Mouse (Mus musculus): ENCODE measurements around the gene Rassf1. TPM values are rescaled to one million over a fixed set of nuclear protein-coding genes. Genes with fewer than 3 reads are reported as not detected.

The Rassf1 gene
- polyA plus RNA-seq, 1 experiment = 24.4 TPM

- TF ChIP-seq CTCF (IDR thresholded peaks at IDR 0.05; ENCODE audit: extremely low read depth, insufficient read depth, low read length) (no peak), POLR2A (IDR thresholded peaks at IDR 0.05; ENCODE audit: extremely low read depth, insufficient read depth, low read length) (no peak)
Measured at GRCm38 (mm10) chr9:107606591-107606990, 55.2 kb downstream of the Rassf1 start.

GRCm38 (mm10) chr9:107607036-107607435 lies 55.7 kb downstream of the Rassf1 start:
- H3K27ac ChIP-seq (ENCODE audit: insufficient read depth, low read length) = no peak overlapping the region
- no peak for TF ChIP-seq POLR2A (IDR thresholded peaks at IDR 0.05; ENCODE audit: extremely low read depth, insufficient read depth, low read length)
- TF ChIP-seq CTCF (IDR thresholded peaks at IDR 0.05; ENCODE audit: extremely low read depth, insufficient read depth, low read length) = no peak
- H3K4me3 ChIP-seq (ENCODE audit: insufficient read depth, low read length) = no peak overlapping the region
- peaks cover 4% of the 10 kb centered on the region; the same call in 1 of the 2 replicates for H3K4me1 ChIP-seq (ENCODE audit: control insufficient read depth, insufficient read depth, low read length)

More at GRCm38 (mm10) chr9:107606591-107606990, 55.2 kb downstream of the Rassf1 start:
- H3K4me1 ChIP-seq (ENCODE audit: control insufficient read depth, insufficient read depth, low read length) = peaks cover under 1% of the 10 kb centered on the region; the same call in 1 of the 2 replicates
- no peak overlapping the region for H3K27ac ChIP-seq (ENCODE audit: insufficient read depth, low read length)
- no peak overlapping the region for H3K4me3 ChIP-seq (ENCODE audit: insufficient read depth, low read length)

GRCm38 (mm10) chr9:107607653-107608245 lies 56.4 kb downstream of the Rassf1 start:
- no peak for TF ChIP-seq POLR2A (IDR thresholded peaks at IDR 0.05; ENCODE audit: extremely low read depth, insufficient read depth, low read length)
- Histone ChIP-seq H3K4me1 (ENCODE audit: control insufficient read depth, insufficient read depth, low read length) (0 out of 2 replicates have a peak, but pooled peaks cover 5% of the 10 kb centered on the region), H3K27ac (ENCODE audit: insufficient read depth, low read length) (no peak overlapping the region), H3K4me3 (ENCODE audit: insufficient read depth, low read length) (no peak overlapping the region)

DNA sequence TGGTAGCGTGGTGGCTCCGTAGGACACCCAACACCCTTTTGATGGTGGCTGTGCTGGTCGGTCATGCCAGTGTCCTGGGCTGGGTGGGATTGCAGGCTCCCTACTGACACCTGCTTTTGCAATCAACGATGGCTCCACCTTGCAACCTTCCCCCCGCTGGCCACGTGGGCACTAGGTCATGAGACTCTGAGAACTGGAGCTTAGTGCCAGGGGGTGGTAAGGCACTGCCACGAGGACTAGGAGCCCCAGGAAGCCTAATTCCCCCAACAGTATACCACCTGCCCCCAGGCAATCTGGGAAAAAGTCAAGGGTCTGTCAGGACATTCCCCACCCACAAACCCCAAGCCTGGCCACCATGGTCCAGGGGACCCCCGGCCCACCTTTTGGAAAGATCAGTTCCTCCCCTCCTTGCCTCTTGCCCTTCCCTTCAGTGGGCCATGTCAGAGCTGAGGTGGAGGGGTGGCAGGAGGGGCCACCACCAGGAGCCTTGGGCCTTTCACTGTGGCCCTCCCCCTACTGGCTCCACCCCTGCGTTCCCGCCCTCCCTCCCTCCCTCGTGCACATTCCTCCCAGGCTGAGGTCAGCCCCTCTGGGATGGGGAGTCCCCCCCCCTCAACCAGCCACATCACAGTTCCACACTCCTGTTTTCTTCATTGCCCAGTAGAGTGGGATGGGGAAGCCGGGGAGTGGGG lies 57.5 kb downstream of the Rassf1 start, which contains the start of gene Sema3b:
Gene Sema3b (minus strand): TSS at position 489 of the 692 bp plus-strand sequence.
- no peak within 1 kb of the TSS for H3K4me3 ChIP-seq (ENCODE audit: insufficient read depth, low read length)
- TF ChIP-seq CTCF (IDR thresholded peaks at IDR 0.05; ENCODE audit: extremely low read depth, insufficient read depth, low read length) (no peak), POLR2A (IDR thresholded peaks at IDR 0.05; ENCODE audit: extremely low read depth, insufficient read depth, low read length) (no peak)
- 0 out of 2 replicates have a peak, but pooled peaks cover 5% of the 10 kb centered on the region for H3K4me1 ChIP-seq (ENCODE audit: control insufficient read depth, insufficient read depth, low read length)
- no peak within 1 kb of the TSS for H3K27ac ChIP-seq (ENCODE audit: insufficient read depth, low read length)

DNA sequence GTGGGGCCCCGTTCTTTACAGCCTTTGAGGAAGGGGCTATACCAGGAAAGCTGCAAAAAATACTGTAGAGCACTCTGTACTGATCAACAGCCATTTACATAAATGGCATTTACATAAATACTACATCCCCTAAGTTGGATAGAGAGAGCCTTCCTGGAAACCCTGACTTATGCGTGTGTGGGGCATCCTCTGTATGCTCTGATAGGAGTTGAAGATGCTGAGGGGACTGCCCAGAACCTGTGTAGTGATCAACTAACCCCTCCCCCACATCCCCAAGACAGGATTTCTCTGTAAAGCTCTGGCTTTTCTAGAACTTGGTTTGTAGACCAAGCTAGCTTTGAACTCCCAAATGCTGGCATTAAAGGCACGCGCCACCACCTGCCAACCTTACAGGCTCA lies 58.1 kb downstream of the Rassf1 start:
- no peak overlapping the region for H3K27ac ChIP-seq (ENCODE audit: insufficient read depth, low read length)
- no peak overlapping the region for H3K4me3 ChIP-seq (ENCODE audit: insufficient read depth, low read length)
- 0 out of 2 replicates have a peak, but pooled peaks cover 5% of the 10 kb centered on the region for H3K4me1 ChIP-seq (ENCODE audit: control insufficient read depth, insufficient read depth, low read length)
- TF ChIP-seq CTCF (IDR thresholded peaks at IDR 0.05; ENCODE audit: extremely low read depth, insufficient read depth, low read length) (no peak), POLR2A (IDR thresholded peaks at IDR 0.05; ENCODE audit: extremely low read depth, insufficient read depth, low read length) (no peak)

GRCm38 (mm10) chr9:107611456-107612190 lies 60.3 kb downstream of the Rassf1 start:
- Histone ChIP-seq H3K4me3 (ENCODE audit: insufficient read depth, low read length) (0 out of 2 replicates have a peak overlapping the region, but pooled peaks have one; percentile 11), H3K27ac (ENCODE audit: insufficient read depth, low read length) (peak overlapping the region; percentile 97), H3K4me1 (ENCODE audit: control insufficient read depth, insufficient read depth, low read length) (0 out of 2 replicates have a peak, but pooled peaks cover 5% of the 10 kb centered on the region)
- no peak for TF ChIP-seq CTCF (IDR thresholded peaks at IDR 0.05; ENCODE audit: extremely low read depth, insufficient read depth, low read length)
- TF ChIP-seq POLR2A (IDR thresholded peaks at IDR 0.05; ENCODE audit: extremely low read depth, insufficient read depth, low read length) = no peak

Other genes starting within 250 kb of the Rassf1 start
- gene Hemk1, start 213.2 kb upstream of the Rassf1 start, polyA plus RNA-seq (2012; rRNA removed) = 33.0 and 33.7 TPM in 2 replicates
- 5.1 and 5.2 TPM in 2 replicates for gene 6430571L13Rik, start 211.0 kb upstream of the Rassf1 start, polyA plus RNA-seq (2012; rRNA removed)
- 29.2 and 32.9 TPM in 2 replicates for gene Cacna2d2, start 151.9 kb upstream of the Rassf1 start, polyA plus RNA-seq (2012; rRNA removed)
- gene Tmem115, start 17.6 kb upstream of the Rassf1 start, polyA plus RNA-seq (2012; rRNA removed) = 35.4 and 36.5 TPM in 2 replicates
- gene Cyb561d2, start 9.4 kb upstream of the Rassf1 start, polyA plus RNA-seq (2012; rRNA removed) = 29.5 and 31.3 TPM in 2 replicates
- gene Nprl2, start 9.3 kb upstream of the Rassf1 start, polyA plus RNA-seq (2012; rRNA removed) = 66.7 and 67.2 TPM in 2 replicates
- gene Zmynd10, start 4.3 kb upstream of the Rassf1 start, polyA plus RNA-seq (2012; rRNA removed) = 6.0 and 6.7 TPM in 2 replicates
- 139 and 143 TPM in 2 replicates for gene Tusc2, start 11.7 kb downstream of the Rassf1 start, polyA plus RNA-seq (2012; rRNA removed)
- 9.7 and 10.3 TPM in 2 replicates for gene Hyal2, start 16.4 kb downstream of the Rassf1 start, polyA plus RNA-seq (2012; rRNA removed)
- 5.0 and 5.7 TPM in 2 replicates for gene Hyal1, start 25.4 kb downstream of the Rassf1 start, polyA plus RNA-seq (2012; rRNA removed)
- 13.8 and 13.9 TPM in 2 replicates for gene Naa80, start 27.3 kb downstream of the Rassf1 start, polyA plus RNA-seq (2012; rRNA removed)
- gene Hyal3, start 29.3 kb downstream of the Rassf1 start, polyA plus RNA-seq (2012; rRNA removed) = 0.44 and 0.48 TPM in 2 replicates
- 16.3 and 18.6 TPM in 2 replicates for gene Ifrd2, start 36.1 kb downstream of the Rassf1 start, polyA plus RNA-seq (2012; rRNA removed)
- gene Sema3b, start 57.7 kb downstream of the Rassf1 start, polyA plus RNA-seq (2012; rRNA removed) = 2.4 and 4.3 TPM in 2 replicates
- 283 and 286 TPM in 2 replicates for gene Gnai2, start 83.8 kb downstream of the Rassf1 start, polyA plus RNA-seq (2012; rRNA removed)
- gene Slc38a3, start 118.0 kb downstream of the Rassf1 start, polyA plus RNA-seq (2012; rRNA removed) = 134 and 156 TPM in 2 replicates
- gene Gnat1, start 128.2 kb downstream of the Rassf1 start, polyA plus RNA-seq (2012; rRNA removed) = 0.40 and 0.42 TPM in 2 replicates
- gene Sema3f, start 158.9 kb downstream of the Rassf1 start, polyA plus RNA-seq (2012; rRNA removed) = 29.1 and 30.1 TPM in 2 replicates
- gene Rbm5, start 219.4 kb downstream of the Rassf1 start, polyA plus RNA-seq (2012; rRNA removed) = 138 and 156 TPM in 2 replicates

All from cortical plate, adult 2 months (tissue).